Mouse (Mus musculus): ENCODE measurements around the gene Evl.
"Not testable (repeated sequence)": the region's sequence is repeated elsewhere in the genome, so short reads cannot be mapped to it uniquely, and the experiment has no call there.

Gene Evl

DNA sequence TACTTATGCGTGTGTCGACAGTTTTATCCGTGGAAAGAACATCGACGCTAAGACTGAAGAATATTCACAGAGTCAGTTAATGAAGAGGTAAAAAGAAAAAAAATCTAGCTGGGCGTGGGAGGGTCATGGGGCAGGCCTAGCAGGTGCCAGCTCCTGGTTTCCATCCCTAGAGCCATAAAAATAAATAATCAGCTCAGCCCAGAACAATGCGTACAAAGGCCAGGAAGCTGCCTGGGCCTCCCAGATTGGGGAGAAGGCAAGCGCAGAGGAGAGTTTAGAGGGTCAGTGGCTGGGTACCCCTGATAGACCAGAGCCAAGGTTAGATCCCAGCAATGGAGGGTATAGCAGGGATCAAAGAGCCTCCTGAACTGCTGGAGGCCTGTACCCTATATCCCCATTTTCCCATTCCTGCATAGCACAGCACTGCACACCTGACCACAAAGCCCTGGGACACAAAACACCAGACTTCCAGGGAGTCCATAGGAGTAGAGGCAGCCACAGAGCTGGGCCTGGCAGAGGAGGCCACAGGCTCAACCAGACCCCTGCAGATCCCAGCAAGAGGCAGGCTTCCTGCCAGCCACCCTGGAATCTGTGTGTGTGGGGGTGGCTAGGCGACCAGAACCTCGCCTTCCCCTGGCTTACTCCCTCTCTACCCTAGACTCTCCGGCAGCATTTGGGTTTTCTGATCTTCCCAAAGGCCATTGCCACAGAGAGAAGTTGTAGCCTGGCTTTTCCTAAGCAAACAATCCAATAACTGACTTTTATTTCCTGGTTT, 144.4 kb downstream of the Evl start:
- DNase-seq (ENCODE audit: low spot score), result no peak

- no peak for DNase-seq (ENCODE audit: low spot score)
These were observed 145.1 kb downstream of the Evl start for GRCm38 (mm10) chr12:108699576-108699975.

DNA sequence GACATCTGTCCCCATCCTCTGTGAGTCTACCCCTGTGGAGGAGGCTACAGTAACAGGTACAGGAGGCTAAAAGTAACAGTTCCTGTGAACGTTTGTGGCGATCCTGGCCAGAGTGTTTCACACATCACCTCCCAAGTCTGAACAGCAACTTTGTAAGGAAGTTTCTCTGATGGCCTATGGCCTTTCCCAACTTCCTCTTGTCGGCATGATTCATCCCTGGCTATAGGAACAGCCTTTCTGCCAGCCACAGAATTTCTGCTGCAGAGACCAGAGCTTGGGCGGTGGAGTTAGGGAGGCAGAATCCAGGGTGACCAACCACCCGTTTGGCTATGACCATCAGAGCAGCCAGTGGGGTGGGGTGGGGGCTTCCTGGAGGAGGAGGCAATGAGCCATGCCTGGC, 145.5 kb downstream of the Evl start:
- no peak for DNase-seq (ENCODE audit: low spot score)

DNA sequence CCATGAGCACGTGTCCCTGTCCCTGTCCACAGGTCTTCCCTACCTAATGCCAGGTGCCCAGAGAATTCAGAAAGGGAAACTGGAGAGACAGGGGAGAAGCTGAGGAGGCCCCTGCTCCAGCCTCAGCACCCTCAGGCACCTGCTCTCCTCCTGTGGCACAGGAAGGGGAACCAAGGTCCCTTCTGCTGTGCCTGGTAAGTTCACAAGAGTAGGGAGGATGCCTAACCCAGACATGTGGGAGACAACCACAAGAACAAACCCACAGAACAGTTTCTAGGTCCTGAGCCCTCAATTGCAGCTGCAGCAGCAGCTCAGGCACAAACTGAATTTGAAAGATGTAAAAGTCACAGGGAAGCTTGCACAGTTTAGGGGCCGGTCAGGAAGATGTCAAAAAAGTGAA, 146.7 kb downstream of the Evl start:
- DNase-seq (ENCODE audit: low spot score), result no peak

- DNase-seq (ENCODE audit: low spot score), result no peak
These were observed 147.7 kb downstream of the Evl start, which contains the start of gene Degs2 for GRCm38 (mm10) chr12:108702185-108702584. TSS of gene Degs2 (minus strand) at chr12:108702315.

GRCm38 (mm10) chr12:108705486-108705885, 151.0 kb downstream of the Evl start:
- no peak for DNase-seq (ENCODE audit: low spot score)

DNA sequence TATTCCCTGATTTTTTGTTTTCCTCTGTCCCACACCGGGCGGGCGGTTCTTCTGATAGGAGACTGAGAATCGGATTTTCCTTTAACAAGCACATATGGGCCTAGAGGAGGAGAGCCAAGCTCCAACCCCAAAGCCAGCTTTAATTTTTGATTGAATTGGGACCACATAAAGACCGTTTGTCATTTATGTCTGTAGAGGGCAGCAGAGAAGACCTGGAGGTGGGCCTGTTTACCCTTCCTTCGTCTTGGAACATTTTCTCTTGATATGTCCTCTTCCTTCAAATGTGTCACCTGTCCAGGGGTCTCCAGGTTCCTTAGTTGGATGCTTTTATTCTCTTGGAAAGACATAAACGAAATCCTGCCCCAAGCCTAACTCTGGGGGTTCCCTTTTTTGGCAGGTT, 151.6 kb downstream of the Evl start:
- DNase-seq (ENCODE audit: low spot score), result no peak

- no peak for DNase-seq (ENCODE audit: low spot score)
These were observed 154.9 kb downstream of the Evl start for GRCm38 (mm10) chr12:108709386-108709785.

GRCm38 (mm10) chr12:108709964-108710765, 155.6 kb downstream of the Evl start:
- DNase-seq (ENCODE audit: low spot score), result no peak

- DNase-seq (ENCODE audit: low spot score), result no peak
These were observed 156.5 kb downstream of the Evl start for GRCm38 (mm10) chr12:108710861-108711615.

DNA sequence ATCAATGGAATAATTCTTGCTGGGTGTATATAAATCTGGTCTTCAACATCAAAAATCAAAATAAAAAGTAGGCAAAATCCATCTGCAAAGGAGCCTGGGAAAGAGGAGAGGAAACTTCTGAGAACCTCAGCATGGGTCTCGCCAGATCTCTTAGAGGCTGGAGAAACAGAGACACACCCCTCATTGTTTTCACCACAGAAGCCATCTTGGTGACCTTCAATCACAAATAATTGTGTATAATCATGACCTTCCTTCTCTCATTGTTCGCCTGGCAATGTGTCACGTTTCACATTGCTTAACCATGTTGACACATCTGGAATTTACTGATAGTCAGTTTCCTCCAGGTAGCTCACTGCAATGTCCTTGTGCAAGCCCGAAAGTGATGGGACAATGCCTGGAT, 158.0 kb downstream of the Evl start:
- no peak for DNase-seq (ENCODE audit: low spot score)

GRCm38 (mm10) chr12:108713972-108714371, 159.5 kb downstream of the Evl start:
- DNase-seq (ENCODE audit: low spot score), result not testable (repeated sequence)

GRCm38 (mm10) chr12:108715854-108716253, 161.3 kb downstream of the Evl start:
- DNase-seq (ENCODE audit: low spot score), result no peak

DNA sequence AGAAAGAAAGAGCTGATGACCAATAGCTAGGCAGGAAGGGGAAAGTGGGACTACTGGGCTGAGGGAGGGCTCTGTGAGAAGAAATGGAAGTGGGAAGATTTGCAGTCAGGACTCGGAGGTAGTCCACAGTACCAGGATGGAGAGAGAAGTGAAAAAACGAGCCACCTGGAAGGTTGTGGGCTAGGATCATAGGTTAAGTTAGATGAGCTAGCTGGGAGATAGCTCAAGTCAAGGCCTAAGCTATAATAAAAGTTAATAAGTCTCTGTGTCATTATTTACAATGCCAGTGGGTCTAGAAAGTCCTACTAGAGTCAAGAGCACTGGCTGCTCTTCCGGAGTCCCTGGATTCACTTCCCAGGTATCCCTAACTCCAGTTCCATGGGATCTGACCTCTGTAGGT, 164.0 kb downstream of the Evl start:
- DNase-seq (ENCODE audit: low spot score), result no peak

DNA sequence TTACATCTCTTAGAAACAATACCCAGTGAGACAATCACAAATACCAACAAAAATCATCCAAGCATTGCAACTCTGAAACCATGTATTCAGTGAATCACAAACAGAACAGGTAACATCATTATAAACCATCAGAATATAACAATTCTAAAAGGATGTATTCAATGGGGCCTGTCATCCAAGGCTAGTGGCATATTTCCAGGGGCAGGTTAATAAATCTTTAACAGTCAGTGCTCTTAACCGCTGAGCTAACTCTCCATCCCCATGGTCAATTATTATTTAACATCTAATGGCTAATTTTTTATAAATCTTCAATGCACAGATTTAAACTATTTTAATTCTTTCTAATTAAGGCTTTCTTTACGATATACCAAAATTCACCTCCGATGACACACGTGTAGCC, 167.9 kb downstream of the Evl start:
- no peak for DNase-seq (ENCODE audit: low spot score)

GRCm38 (mm10) chr12:108723841-108724240, 169.3 kb downstream of the Evl start:
- DNase-seq (ENCODE audit: low spot score), result no peak

DNA sequence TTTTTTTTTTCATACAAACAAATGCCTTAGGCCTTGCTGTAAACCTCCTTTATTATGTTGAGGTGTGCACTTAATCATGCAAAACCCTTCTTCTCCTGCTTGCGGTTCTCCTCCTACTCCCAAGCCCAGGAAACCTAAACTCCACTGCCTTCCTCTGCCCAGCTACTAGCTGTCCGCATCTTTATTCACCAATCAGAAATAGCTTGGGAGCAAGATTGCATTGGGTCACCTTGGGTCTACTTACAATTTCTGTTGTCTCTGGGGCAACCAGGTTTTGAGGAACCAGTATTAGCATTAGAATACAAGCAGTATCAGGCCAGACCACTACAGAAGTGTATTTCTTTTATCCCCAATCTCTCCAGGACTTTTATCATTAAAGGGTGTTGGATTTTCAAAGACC, 179.9 kb downstream of the Evl start:
- DNase-seq (ENCODE audit: low spot score), result no peak

DNA sequence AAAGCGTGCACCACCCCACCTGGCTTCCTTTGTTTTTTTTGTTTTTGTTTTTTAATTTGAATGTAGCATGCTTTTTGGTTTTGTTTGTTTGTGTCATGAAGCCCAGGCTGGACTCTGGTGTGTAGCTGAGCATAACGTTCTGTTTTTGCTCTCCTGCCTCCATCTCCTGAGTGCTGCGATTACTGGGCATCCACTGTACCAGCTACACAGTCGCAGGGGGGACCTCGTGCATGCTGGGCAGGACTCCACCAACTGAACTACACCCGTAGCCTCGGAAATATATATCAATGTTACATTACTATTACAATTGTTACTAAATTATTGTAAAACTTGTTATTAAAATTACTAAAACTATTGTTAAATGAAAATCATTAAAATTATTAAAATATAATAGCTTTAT, 183.3 kb downstream of the Evl start:
- DNase-seq (ENCODE audit: low spot score), result no peak
